Mouse (Mus musculus) spleen, embryonic (tissue): ENCODE data around the gene Rhcg.

ENCODE experiments used
- CTCF ChIA-PET: fragments of 350-600 bp; sonication (Branson Sonifier 250); formaldehyde crosslinking; loops from one replicate; lab custom pipeline; 2022; lab: Charles Lee

Rhcg gene

DNA sequence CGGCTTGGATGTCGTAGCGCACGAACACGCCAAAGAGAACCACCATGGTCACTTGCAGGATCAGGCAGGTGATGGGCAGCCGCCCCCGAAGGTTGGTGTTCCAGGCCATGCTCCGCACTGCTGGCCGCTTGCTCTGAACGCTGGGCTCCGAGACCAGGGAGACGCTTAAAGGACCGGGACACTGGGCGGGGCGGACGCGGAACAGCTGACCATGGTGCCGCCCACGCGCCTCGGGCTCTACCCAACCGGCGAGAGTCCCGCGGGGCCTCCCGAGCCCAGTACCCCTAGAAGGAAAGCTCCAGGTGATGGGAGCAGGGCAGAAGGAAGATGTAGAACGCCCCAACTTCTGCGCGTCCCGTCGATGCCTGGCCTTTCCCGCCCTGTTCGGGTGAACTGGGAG, at the start of gene Rhcg:
Gene Rhcg, minus strand, starts transcription at position 240 of the 400 bp plus-strand sequence.
- CTCF ChIA-PET: no interaction called here

DNA sequence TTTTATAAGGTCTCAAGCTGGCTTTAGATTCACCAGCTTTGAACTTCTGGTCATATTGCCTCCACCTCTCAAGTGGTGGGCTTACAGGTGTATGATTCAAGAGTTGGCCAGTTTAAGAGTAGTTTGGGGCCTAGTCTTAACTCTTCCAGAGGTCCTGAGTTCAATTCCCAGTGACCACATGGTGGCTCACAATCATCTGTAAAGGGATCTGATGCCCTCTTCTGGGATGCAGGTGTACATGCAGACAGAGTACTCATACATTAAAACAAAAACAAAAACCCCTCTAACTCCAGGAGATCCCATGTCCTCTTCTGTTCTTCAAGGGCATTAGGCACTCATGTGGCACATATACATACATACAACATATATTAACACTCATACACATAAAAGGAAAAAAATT, 49.2 kb upstream of the Rhcg start:
- CTCF ChIA-PET: no interaction called here

DNA sequence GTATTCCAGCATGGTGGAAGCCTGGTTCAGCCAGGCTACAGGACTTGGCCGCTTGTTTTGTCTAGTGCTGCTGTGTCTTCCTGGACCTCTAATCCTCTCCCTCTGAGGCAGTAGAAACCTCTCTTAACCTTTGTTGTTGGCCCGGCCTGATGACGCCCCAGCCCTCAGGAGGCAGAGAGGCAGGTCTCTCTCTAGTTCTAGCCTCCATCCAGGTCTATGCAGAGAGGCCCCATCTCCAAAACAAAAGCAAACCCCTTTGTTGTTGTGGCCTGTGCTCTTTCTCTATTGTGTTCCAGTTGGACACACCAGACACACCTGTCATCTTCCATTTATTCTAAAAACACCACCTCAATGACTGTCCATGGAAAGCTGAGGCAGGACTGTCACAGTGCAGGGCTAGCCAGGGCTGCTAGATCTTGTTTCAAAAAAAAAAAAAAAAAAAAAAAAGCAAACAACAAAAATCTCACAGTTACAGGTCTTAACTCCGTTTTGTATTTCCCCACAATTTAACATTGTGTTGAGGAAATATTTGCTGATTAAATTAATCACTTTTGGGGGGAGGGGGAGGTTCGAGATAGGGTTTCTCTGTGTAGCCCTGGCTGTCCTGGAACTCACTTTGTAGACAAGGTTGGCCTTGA, 43.9 kb upstream of the Rhcg start:
- CTCF ChIA-PET: no interaction called here

DNA sequence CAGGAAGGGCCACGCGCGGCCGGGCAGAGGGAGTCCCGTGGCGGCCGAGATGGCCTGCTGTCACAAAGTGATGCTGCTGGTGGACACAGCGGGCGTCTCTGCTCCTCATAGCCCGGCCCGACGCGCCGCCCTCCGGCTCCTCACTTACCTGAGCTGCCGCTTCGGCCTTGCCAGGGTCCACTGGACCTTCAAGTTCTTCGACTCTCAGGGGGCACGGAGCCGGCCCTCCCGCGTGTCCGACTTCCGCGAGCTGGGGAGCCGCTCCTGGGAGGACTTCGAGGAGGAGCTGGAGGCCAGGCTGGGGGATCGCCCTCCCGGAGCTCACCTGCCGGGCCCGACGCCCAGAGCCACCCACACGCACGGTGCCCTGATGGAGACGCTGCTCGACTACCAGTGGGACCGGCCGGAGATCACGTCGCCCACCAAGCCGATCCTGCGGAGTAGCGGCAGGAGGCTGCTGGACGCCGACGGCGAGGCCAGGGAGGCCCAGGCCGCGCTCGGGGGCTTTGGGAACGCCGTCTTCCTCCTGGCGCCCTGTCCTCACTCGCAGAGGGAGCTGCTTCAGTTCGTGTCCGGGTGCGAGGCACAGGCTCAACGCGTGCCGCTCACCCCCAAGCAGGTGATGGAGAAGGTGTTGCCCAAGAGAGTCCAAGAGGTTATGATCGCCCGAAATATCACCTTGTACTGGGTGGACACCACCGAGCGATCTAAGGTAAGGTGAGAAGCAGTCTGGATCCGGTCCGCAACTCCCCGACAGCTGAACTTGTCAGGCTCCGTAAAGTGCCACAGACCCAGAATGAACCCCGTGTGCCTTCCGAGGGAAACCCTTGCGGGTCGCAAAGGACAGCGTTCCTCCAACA, 43.1 kb upstream of the Rhcg start:
- CTCF ChIA-PET: interaction anchor here (0.6 to 0.7 kb wide), 2 partner anchors 9 to 114 kb away, joined by 3 read pairs; no protein-coding TSS in a partner anchor

DNA sequence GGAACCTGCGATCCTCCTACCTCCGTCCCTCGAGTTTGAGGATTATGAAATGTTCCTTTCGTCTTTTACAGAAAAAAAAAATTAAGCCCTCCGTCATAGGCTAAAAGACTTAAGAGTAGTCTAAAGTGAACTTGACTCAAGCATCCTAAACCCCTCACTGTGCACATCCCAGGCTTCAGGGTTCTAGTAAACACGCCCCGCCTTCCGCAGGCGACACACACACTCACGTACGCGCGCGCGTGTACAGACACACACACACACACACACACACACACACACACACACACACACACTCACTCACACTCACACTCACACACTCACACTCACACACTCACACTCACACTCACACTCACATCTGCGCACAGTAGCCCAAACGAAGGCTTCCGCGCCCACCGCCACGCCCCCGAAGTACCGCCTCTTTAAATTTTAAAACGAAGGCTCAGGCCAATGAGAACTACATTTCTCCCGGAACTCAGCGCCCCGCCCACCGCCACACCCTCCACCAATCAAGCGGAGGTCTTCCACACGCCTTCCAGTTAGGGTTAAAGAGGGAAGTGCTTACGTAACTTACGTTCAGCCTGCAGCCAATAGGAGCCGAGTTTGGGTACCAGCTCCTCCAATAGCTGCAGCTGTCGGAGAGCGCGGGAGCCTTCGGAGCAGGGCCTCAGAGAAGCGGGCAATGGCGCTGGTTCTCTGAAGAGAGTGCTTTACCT, 42.3 kb upstream of the Rhcg start, which contains the start of gene Ticrr:
Gene Ticrr, plus strand, starts transcription at position 619 of the 713 bp plus-strand sequence.
- CTCF ChIA-PET: no interaction called here

DNA sequence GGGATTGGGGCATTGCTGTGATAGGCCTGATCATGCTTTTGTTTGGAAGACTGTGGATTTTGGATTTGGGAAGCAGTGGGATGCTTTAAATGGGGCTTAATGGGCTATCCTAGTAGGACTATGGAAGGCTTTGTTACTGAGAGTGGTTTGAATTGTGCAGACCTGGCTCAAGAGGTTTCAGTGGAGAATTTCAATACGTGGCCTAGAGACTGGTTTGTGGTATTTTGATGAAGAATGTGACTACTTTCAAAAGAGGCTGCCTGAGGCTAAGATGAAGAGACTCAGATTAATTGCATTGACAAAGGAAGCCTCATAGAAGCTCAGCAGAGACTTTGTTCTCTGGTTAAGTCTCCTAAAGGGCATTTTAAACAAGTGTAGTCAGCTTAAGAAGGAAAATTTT, 37.1 kb upstream of the Rhcg start:
- CTCF ChIA-PET: no interaction called here

DNA sequence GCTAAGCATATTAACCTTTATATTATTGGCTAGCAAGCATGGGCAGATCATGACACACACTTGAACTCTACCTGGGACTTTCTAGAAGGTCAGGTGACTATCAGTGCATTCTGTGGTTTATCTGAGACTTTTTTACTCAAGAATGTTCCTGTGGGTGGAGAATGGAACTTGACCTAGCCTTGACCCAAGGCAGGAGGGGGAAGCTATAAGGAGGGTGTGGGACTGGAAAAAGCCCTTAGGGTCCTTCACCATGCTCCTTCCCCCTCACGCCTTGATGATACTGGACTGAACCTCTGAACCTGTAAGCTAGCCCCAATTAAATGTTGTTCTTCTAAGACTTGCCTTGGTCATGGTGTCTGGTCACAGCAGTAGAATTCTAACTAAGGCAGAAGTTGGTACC, 36.7 kb upstream of the Rhcg start:
- CTCF ChIA-PET: no interaction called here

DNA sequence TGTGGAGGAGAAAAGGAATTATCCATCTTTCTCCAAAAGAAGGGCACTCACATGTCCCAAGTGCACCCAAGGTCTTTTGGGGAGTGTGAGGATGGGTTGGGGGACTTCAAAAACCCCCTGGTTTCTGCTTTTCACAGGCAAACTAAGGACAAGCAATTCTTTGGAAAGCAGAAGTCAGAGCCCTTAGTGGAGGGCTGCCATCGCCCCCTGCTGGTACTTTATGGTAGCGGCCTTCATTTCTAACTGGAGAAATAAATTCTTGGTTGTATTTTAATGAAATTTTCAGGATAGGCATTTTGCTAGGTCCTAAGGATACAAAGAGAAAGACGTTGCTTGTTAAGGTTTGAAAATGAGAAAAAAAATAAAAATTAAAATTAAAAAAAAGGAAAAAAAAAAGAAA, 31.5 kb upstream of the Rhcg start:
- CTCF ChIA-PET: no interaction called here

DNA sequence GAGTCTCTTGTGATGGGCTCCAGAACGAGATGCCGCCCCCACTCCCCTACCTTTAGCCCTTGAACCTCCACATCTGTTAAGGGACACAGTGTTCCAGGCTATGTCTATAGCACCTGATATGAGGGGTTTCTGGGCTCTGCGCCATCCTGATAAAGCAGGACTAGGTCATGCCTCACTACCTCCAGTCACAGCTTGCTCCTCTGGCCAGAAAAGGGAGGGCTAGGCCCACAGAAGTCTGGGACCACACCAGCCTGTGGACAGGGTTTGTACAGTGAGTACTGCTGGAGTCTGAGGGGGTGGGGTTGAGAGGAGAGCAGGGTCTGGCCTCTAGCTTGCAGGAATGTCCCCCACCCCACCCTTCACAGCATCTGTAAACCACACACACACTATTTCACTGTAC, 29.8 kb upstream of the Rhcg start:
- CTCF ChIA-PET: no interaction called here

DNA sequence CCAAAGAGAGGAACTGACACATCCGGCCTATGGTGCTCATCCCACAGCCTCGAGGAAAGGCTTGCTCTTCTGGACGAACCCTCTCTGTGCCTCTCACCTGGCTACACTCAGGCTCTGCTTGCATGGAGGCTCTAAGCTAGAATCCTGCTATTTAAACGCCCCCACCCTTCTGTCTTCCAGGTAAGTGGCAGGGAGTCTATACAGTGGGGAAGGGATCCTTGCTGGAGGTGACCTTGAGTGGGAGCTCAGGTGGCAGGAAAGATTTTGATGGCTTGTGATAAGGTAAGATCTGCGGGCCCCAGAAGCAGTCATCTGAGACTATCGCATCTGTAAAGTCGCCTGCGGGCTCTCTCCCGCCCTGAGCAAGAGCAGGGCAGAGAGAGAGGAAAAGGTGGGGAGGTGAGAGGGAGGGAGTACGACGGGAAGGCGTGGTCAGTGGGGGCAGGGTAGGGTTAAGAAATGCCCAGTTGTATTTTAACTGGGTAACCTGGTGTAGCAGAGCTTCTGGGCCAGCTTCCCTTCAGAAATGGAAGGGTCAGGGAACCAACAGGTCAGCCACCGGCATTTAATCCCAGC, 14.4 kb upstream of the Rhcg start:
- CTCF ChIA-PET: no interaction called here

DNA sequence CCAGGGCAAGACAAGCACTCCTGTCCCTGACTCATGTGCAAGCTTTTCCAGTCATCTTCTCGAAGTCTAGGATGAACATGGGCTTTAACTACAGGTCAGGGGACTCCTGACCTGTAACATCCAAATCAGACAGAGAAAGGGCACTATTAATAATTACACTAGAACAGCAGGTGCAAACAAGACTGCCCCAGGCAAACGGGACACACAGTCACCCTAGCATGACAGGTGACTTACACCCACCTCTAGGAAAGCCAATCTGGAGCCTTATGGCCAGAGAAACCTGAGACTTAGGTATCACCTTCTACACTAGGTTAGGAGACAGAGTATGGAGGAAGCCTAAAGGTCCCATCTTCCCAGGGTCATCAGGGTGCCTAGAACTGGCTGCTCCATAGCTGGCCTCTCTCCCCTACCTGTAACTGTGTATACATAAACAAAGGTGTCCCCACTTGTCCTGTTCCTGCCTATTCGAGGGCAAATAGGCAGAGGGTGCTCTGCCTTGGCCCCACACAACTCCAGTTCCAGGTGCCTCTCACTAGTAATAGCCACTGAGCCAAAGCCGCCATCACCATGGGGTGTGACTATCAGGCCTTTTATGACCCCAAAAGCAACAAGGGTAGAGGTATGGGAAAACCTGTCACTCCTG, 10.9 kb upstream of the Rhcg start:
- CTCF ChIA-PET: no interaction called here

DNA sequence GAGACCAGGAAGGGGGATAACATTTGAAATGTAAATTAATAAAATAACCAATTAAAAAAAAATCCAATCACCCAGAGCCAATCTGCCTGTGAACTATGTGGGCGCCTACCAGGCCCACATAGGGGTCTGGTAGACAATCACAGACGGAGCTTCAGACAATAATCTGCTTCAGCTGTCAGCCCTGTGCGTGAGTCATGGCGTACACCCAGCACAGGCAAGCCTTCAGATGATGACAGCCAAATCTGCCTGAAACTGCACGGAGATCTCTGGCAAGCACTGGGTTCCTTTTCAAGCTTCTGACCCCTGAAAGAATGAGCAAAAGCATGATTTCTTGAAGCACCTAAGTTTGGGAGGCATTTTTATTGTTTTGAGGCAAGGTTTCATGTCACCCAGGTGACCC, 8.7 kb upstream of the Rhcg start:
- CTCF ChIA-PET: no interaction called here

DNA sequence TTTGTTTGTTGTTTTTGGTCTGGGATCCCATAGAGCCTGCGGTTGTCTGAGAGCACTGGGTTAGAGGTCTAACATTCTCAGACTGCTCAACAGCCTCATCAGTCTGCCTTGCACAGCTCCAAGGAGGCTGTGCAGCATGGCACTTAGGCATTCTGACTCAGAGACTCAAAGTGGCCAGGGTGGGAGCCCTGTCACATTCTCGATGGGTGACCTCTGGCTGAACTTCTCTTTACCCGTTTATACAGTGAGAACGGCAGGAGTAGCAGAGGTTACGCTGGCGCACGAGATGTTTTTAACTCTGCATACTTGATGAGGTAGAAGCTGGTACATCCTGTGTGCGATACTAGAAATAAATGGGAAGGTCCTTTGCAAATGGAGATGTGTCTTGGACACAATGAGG, 5.6 kb upstream of the Rhcg start:
- CTCF ChIA-PET: interaction anchor here (0.6 kb wide), 1 partner anchor 13 kb away, joined by 3 read pairs; no protein-coding TSS in a partner anchor

DNA sequence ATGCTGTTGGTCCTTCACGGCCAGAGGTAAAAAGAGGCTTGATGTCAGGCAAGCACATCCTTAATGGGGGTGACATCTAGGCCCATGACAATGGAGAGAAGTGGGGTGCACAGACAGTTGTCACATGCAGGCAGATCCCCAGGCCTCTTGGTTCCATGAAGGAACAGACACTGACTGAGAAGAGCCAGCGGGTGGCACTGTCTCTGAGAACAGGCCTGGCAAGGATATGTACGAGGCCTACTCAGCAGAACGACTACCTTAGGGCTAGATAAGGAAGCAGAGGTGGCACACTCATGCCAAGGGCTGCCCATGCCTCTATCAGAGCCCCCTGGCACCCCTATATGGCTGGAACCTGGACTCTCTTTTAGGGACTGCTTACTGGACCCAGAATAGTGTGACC, 2.0 kb upstream of the Rhcg start:
- CTCF ChIA-PET: no interaction called here

DNA sequence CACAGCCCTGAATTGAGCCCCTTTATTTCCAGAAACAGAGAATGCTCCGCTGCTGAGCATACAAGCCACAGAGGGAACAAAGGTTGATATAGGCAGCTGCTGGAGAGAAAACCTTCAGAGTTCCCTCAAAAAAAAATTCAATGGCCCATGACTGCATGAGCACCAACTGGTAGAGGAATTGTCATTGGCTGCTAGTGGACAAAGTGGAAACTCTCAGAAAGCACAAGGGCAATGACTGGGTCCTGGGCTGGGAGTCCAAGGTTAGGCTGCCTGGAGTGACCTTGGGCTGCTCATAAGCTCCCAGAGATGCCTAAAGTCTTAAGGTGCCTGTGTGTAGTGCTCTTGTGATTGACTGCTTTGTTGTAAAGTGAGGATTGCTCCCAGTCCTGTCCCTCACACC, 1.5 kb downstream of the Rhcg start:
- CTCF ChIA-PET: no interaction called here

DNA sequence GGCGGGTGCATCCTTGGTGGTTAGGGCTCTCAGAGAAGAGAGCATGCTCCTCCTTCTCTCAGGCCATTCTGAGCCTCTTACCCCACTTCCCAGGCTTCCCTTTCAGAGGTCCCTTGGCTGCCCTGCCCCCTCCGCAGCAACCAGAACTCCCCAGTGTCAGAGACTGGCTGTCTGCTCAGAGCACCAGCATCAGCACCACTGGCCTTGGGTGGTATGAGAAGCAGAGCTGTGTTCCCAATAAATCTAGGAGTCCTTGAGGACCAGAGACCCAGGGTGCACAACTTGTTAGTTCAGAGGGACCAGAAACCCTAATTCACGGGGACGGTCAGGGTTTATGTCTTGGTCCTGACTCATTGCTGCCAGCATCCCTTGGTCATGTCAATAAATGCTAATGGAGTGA, 2.4 kb downstream of the Rhcg start:
- CTCF ChIA-PET: no interaction called here

DNA sequence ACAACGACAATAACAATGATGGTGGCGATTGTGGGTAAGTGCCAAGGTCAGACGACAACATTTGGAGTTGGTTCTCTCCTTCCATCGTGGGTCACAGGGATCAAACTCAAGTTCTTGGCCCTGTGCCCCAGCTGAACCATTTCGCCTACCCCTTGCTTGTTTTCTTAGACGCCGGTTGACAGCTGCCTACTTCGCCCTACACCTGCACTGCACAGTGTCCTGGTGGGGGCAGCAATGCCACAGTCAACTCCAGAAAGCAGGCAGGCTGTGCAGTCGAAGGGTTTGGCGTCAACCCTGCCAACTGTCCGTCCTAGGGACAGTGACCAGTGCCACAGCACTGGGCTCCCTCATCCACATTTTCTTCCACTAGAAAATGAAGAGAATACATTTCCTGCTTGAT, 4.1 kb downstream of the Rhcg start:
- CTCF ChIA-PET: interaction anchor here (1.2 kb wide), 1 partner anchor 121 kb away, joined by 3 read pairs; no protein-coding TSS in a partner anchor

DNA sequence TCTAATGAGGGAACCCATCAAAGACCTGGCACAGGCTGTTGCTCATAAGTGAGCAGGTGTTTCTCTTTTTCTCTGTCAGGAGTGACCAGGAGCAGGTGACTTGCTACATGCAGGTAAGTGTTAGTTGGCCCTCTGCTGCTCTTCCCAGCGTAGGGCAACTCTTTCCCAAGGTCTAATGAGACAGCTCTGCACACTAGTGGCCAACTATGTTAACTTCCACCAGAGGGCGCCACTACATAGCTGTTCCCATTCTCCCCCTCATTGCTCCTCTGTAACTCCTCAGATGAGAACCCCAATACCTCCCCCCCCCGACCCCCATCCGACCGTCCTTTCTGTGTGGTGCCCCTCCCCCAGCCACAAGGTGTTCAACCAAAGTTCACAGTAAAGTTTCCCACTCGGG, 4.7 kb downstream of the Rhcg start:
- CTCF ChIA-PET: interaction anchor here (1.2 kb wide), 1 partner anchor 122 kb away, joined by 3 read pairs; no protein-coding TSS in a partner anchor

DNA sequence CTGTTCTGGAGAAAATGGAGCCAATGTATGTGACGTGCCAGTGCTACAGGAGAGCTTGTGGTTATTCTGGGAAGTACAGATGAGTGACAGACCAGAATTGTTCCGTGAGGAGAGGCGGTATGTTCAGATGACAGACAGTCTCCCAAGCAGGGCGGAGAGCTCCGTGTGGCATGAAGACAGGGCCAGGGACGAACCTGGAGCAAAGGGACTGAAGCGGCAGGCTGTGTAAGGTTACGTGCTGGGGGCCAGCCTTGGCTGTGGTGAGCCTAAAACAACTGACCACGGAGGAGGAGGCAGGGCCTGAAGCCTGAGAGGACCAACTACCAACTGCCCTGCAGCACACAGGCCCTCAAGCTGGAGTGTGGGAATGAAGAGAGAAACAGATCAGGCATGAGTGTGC, 5.6 kb downstream of the Rhcg start:
- CTCF ChIA-PET: no interaction called here

DNA sequence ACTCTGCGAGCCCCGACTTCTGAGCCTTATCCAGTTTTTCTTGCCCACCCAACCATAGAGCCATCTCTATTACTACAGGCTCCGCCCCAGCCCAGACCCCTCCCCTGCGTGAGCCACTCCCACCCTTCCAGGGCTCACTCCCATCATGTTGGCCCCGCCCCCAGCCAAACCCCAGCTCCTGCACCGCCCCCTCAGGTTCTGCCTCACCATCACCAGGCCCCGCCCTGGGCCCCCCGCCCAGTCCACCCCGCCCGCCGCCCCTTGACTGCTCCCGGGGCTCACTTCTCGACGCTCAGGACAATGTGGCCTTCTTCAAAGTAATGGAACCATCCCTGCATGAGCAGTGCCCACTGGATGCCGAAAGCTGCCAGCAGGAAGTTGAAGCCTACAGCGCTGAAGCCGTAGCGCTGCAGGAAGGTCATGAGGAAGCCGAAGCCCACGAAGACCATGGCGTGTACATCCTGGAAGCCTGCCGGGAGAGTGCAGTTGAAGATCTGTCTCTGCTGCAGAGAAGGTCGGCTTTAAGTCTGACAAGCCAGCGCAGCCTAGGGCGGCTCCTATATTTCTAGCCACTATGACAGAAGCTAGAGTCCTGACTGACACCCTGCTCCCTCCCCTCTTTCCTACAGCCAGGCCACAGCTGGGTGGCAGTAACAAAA, 10.1 kb downstream of the Rhcg start:
- CTCF ChIA-PET: no interaction called here

DNA sequence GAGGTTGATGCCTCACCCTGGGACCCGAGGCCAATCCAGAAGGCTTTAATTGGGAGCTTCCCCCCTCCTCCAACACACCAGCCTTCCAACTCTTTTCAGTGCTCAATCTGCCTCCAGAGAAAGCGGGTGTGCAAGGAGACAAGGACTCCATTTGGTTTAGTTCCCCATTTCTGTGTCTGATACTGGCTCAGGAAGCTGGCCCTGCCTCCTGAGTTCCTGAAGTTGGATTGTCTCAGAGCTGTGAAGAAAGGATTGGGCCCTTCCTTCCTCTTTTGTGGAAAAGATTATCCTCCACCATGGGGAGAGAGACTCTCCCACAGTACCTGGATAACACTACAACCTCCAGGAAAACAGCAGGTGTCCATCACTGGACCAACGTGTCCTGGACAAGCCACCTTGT, 10.7 kb downstream of the Rhcg start:
- CTCF ChIA-PET: no interaction called here
